Mouse (Mus musculus) embryonic facial prominence, embryonic 11.5 days (tissue): Measurements from ENCODE around the gene Lmo7. TPM values are rescaled to one million over a fixed set of nuclear protein-coding genes. Genes with fewer than 3 reads are reported as not detected.

Source experiments
- ATAC-seq: fragments of 200-750 bp; cut with Nextera tagmentation; replicated peaks from 2 replicates; pipeline ENCODE4 v1.8.0; 2017; ENCODE audit warnings: low read depth; ENCODE audit not compliant: insufficient number of reproducible peaks, low FRiP score, low TSS enrichment
- DNase-seq: peaks from one replicate; pipeline ENCODE4 v3.0.0-alpha.2; 2015; ENCODE audit warnings: low spot score
- H3K27ac ChIP-seq: fragments of 300-500 bp; sonication (generic); replicated peaks from 2 replicates; pipeline ENCODE4 v1.5.1; 2014; ENCODE audit warnings: mild to moderate bottlenecking, low read depth, low read length, control low read depth
- H3K27me3 ChIP-seq: fragments of 300-500 bp; sonication (generic); 2 replicates; pipeline ENCODE4 v1.6.1; 2014; ENCODE audit warnings: mild to moderate bottlenecking, low read length, moderate library complexity, mixed read lengths; ENCODE audit not compliant: control insufficient read depth, insufficient read depth
- H3K36me3 ChIP-seq: fragments of 300-500 bp; sonication (generic); replicated peaks from 2 replicates; pipeline ENCODE4 v1.6.1; 2014; ENCODE audit warnings: low read depth, mild to moderate bottlenecking, low read length, moderate library complexity, mixed read lengths; ENCODE audit not compliant: control insufficient read depth, insufficient read depth
- H3K4me1 ChIP-seq: fragments of 300-500 bp; sonication (generic); 2 replicates; pipeline ENCODE4 v1.6.1; 2014; ENCODE audit warnings: low read length, mixed read lengths; ENCODE audit not compliant: control insufficient read depth, insufficient read depth
- H3K4me2 ChIP-seq: fragments of 300-500 bp; sonication (generic); 2 replicates; pipeline ENCODE4 v1.6.1; 2014; ENCODE audit warnings: low read depth, mild to moderate bottlenecking, control low read depth, low read length, moderate library complexity
- H3K4me3 ChIP-seq: fragments of 300-500 bp; sonication (generic); 2 replicates; pipeline ENCODE4 v1.5.1; 2014; ENCODE audit warnings: low read depth, low read length, control low read depth
- H3K9ac ChIP-seq: fragments of 300-500 bp; sonication (generic); replicated peaks from 2 replicates; pipeline ENCODE4 v1.6.1; 2014; ENCODE audit warnings: mild to moderate bottlenecking, control low read depth, low read length
- H3K9me3 ChIP-seq: fragments of 300-500 bp; sonication (generic); replicated peaks from 2 replicates; pipeline ENCODE4 v1.6.1; 2016; ENCODE audit warnings: mild to moderate bottlenecking, low read length, inconsistent platforms, mixed read lengths; ENCODE audit not compliant: control insufficient read depth
- WGBS: fragments of 180-500 bp; shearing (Covaris S2); extraction: QIAGEN DNeasy Blood & Tissue Kit; methylation state at CpG from one replicate; pipeline ENCODE4 v1.1.7; 2014; 5-methylcytosine and 5-hydroxymethylcytosine counted together
- polyA plus RNA-seq: library from polyadenylated mRNA; unstranded; fragments of >200 nt; fragmentation: Nextera tagmentation; extraction: Ambion mirVana; gene quantifications from 2 replicates; pipeline ENCODE4 v1.2.1, GENCODE M21; 2014

Gene Lmo7
- polyA plus RNA-seq, 1 experiment from 2014 or later = 6.7 TPM

DNA sequence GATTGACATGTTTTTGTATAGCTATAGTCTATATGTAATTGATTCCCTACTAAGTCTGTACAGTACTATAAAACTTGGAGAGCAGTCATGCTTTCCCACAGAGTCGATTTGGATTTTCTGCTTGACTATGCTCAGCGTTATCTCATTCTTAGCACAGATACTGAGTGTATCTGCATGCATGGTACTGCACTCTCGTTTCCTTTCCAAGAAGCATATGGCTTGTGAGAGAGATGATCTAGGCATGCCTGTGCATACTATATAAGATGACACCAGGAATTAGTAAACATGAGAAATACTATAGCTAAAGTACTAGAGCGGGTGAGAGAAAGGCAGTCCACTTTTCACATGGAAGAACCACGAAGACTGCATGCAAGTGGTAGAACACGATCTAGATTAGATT is 163.5 kb downstream of the Lmo7 start:
- no peaks in the 10 kb centered on the region for H3K27me3 ChIP-seq

GRCm38 (mm10) chr14:101898250-101898649 is 168.5 kb downstream of the Lmo7 start:
- no peaks in the 10 kb centered on the region for H3K36me3 ChIP-seq
- H3K9ac ChIP-seq = no peak overlapping the region
- no peak overlapping the region for H3K27ac ChIP-seq
- no peaks in the 10 kb centered on the region for H3K4me1 ChIP-seq
- H3K4me2 ChIP-seq = no peak overlapping the region
- no peaks in the 10 kb centered on the region for H3K27me3 ChIP-seq
- H3K9me3 ChIP-seq = no peaks in the 10 kb centered on the region
- DNase-seq = no peak
- 76% methylated on average over 6 of the region's 6 CpGs for WGBS
- no peak for ATAC-seq
- no peak overlapping the region for H3K4me3 ChIP-seq

More for the DNA sequence above, 163.5 kb downstream of the Lmo7 start:
- WGBS = 94% methylated on average over 6 of the region's 6 CpGs
- Histone ChIP-seq H3K36me3 (no peaks in the 10 kb centered on the region), H3K4me3 (no peak overlapping the region), H3K9ac (no peak overlapping the region), H3K4me1 (no peaks in the 10 kb centered on the region), H3K27ac (no peak overlapping the region), H3K4me2 (no peak overlapping the region), H3K9me3 (no peaks in the 10 kb centered on the region)
- DNase-seq = no peak
- ATAC-seq = no peak

DNA sequence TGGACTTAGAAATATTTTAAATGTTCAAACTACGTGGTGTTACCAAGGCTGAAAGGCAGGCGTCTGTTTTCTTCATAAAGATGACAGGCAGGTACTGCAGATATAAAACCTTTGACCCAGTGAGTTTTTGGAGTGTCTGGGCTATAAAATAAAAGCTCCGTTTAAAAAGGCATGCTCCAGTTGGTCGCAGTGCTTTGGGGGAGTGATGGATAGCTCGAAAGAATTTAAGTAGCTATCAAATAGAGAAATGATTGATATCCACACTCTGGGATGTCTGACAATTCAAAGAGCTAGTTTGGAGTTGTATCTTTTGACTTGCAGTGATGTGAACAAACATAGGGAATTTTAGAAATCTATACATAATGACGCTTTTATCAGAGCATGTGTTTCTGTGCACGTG is 171.7 kb downstream of the Lmo7 start:
- no peaks in the 10 kb centered on the region for H3K27me3 ChIP-seq
- no peak for ATAC-seq
- H3K4me3 ChIP-seq = no peak overlapping the region
- H3K9me3 ChIP-seq = no peaks in the 10 kb centered on the region
- no peak overlapping the region for H3K4me2 ChIP-seq
- no peak overlapping the region for H3K9ac ChIP-seq
- DNase-seq = no peak
- no peak overlapping the region for H3K27ac ChIP-seq
- no peaks in the 10 kb centered on the region for H3K4me1 ChIP-seq
- no peaks in the 10 kb centered on the region for H3K36me3 ChIP-seq
- 77% methylated on average over 7 of the region's 7 CpGs for WGBS

DNA sequence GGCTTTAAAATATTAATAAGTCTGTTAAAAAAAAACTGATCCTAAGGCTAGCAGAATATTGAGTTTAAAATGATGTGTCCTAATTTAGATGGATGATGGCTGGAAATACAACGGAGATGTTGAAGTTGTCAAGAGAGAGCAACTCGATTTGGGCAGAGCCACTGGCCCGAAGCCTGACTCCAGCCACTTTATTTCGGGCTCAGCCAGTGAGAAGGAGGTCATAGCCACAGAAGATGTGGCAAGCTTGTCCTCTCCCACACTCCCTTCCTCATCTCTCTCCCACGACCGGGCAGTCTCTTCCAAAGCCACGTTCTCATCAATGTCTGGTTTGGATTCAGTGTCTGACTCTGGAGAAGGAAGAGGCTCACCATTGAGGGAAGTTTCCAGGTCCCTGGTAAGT is 172.2 kb downstream of the Lmo7 start:
- ATAC-seq = no peak
- H3K4me1 ChIP-seq = no peaks in the 10 kb centered on the region
- no peak overlapping the region for H3K27ac ChIP-seq
- H3K36me3 ChIP-seq = no peaks in the 10 kb centered on the region
- no peak overlapping the region for H3K4me2 ChIP-seq
- H3K27me3 ChIP-seq = no peaks in the 10 kb centered on the region
- no peak overlapping the region for H3K4me3 ChIP-seq
- DNase-seq = no peak
- H3K9me3 ChIP-seq = no peaks in the 10 kb centered on the region
- 80% methylated on average over 7 of the region's 7 CpGs for WGBS
- no peak overlapping the region for H3K9ac ChIP-seq

GRCm38 (mm10) chr14:101903722-101904121 is 174.0 kb downstream of the Lmo7 start:
- DNase-seq (no peak), ATAC-seq (no peak)
- Histone ChIP-seq H3K27me3 (no peaks in the 10 kb centered on the region), H3K4me3 (no peak overlapping the region), H3K9ac (no peak overlapping the region), H3K9me3 (no peaks in the 10 kb centered on the region), H3K4me2 (no peak overlapping the region), H3K4me1 (no peaks in the 10 kb centered on the region), H3K36me3 (no peaks in the 10 kb centered on the region), H3K27ac (no peak overlapping the region)
- 81% methylated on average over 5 of the region's 5 CpGs for WGBS

- H3K27ac ChIP-seq = no peak overlapping the region
- H3K4me2 ChIP-seq = no peak overlapping the region
- 89% methylated on average over 7 of the region's 7 CpGs for WGBS
- H3K4me3 ChIP-seq = no peak overlapping the region
- H3K27me3 ChIP-seq = no peaks in the 10 kb centered on the region
- H3K36me3 ChIP-seq = no peaks in the 10 kb centered on the region
- ATAC-seq (no peak), DNase-seq (no peak)
- no peak overlapping the region for H3K9ac ChIP-seq
- no peaks in the 10 kb centered on the region for H3K4me1 ChIP-seq
- H3K9me3 ChIP-seq = no peaks in the 10 kb centered on the region
These were observed 182.2 kb downstream of the Lmo7 start for GRCm38 (mm10) chr14:101911983-101912382.

DNA sequence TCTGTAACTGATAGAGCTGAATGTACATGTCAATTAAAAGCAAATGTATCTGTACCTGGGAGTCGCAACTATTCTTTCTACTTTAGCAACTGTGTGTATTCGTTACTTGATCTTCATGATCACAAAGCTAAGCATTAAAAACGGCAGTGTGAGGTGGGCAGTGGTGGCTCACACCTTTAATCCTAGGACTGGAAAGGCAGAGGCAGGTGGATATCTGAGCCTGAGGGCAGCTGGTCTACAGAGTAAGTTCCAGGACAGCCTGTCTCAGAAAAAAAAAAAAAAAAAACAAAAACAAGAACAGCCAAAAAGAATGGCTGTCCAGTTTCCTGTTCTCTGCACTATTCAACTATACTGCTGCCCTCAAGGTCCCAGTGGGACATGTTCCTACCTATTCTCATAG is 182.6 kb downstream of the Lmo7 start:
- 82% methylated on average over 3 of the region's 3 CpGs for WGBS
- Histone ChIP-seq H3K27ac (no peak overlapping the region), H3K9me3 (no peaks in the 10 kb centered on the region)

GRCm38 (mm10) chr14:101914321-101914720 is 184.6 kb downstream of the Lmo7 start:
- Histone ChIP-seq H3K4me1 (no peaks in the 10 kb centered on the region), H3K9ac (no peak overlapping the region)
- ATAC-seq = no peak

More for the DNA sequence above, 182.6 kb downstream of the Lmo7 start:
- ATAC-seq (no peak), DNase-seq (no peak)
- Histone ChIP-seq H3K36me3 (no peaks in the 10 kb centered on the region), H3K4me3 (no peak overlapping the region), H3K4me1 (no peaks in the 10 kb centered on the region), H3K4me2 (no peak overlapping the region), H3K9ac (no peak overlapping the region), H3K27me3 (no peaks in the 10 kb centered on the region)

More at GRCm38 (mm10) chr14:101914321-101914720, 184.6 kb downstream of the Lmo7 start:
- H3K27ac ChIP-seq = no peak overlapping the region
- no peaks in the 10 kb centered on the region for H3K27me3 ChIP-seq
- no peaks in the 10 kb centered on the region for H3K9me3 ChIP-seq
- H3K4me3 ChIP-seq = no peak overlapping the region
- no peaks in the 10 kb centered on the region for H3K36me3 ChIP-seq
- no peak for DNase-seq
- H3K4me2 ChIP-seq = no peak overlapping the region
